Mouse (Mus musculus): ENCODE measurements around the gene Prmt9.

The Prmt9 gene

GRCm38 (mm10) chr8:77630691-77631090 lies 81.5 kb downstream of the Prmt9 start:
- in situ Hi-C loops (cut with MboI, MseI): loop anchor here (5.0 kb wide), 1 partner anchor 372 kb away; no protein-coding TSS in a partner anchor

All from T-helper 17 cell (primary cell).